Mouse (Mus musculus) telencephalon, adult 2 months (tissue): ENCODE measurements around the gene Slc7a1.
"Not testable (repeated sequence)": the region's sequence is repeated elsewhere in the genome, so short reads cannot be mapped to it uniquely, and the experiment has no call there.

Experiments used
- DNase-seq: peaks from one replicate; pipeline ENCODE4 v3.0.0-alpha.2; 2011; ENCODE audit warnings: low read depth, low spot score

Gene Slc7a1

DNA sequence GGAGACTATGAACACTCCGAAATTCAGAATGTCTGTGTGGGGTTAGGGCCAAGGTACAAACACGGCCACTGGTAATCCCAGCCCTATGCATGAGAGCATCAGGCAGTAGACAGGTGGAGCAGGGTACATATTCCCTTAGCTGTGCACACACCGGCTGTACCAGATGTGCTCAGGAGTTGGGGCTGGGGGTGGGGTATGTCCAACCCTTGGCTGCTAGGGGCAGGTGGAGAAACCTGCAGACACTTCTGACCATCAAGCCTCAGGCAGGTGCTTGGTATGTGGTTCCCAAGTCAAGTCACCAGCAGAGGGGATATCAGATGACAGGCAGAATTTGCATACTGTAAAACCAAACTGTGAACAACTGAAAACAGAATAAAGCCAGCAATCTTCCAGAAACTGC lies 70.7 kb downstream of the Slc7a1 start:
- DNase-seq: no peak

DNA sequence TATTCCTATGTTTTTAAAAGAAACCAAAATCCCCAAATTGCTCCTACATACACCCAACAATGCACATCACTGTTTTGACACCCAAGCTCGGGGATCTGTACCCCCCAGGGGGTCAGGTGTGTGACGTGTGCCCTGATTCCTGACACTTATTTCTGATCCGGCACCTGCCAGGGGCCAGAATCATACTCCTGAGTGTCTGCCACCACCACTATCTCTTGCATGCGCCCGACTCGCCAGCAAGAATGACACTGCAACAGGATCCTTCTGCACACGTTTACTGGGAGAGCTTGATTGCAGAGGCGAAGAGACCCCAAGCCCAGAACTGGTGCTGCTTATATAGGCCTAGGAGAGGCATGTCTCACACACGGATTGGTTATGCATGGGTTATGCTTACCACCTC lies 73.4 kb downstream of the Slc7a1 start:
- not testable (repeated sequence) for DNase-seq

DNA sequence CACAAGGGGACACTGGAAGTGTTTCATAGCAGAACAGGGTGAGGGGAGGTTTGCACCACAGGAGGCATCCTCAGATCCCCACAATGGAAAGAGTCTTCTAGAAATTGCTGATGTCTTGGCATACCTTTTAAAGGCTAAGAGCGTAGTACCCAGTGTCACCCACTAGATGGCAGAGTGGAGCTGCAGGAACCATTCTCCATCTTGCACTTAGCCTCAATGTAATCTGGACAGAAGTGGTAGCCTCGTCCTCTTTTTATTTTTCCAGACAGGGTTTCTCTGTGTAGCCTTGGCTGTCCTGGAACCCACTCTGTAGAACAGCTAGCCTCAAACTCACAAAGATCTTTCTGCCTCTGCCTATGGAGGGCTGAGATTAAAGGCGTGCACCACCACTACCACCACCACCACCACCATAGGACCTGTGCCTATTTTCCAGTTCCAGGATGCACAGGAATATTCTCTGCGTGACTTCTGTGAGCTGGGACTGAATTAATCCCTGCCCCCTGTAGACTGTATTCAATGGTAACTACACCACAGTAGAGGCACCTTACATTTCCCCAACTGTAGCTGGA lies 74.3 kb downstream of the Slc7a1 start:
- peak; percentile 23 for DNase-seq

DNA sequence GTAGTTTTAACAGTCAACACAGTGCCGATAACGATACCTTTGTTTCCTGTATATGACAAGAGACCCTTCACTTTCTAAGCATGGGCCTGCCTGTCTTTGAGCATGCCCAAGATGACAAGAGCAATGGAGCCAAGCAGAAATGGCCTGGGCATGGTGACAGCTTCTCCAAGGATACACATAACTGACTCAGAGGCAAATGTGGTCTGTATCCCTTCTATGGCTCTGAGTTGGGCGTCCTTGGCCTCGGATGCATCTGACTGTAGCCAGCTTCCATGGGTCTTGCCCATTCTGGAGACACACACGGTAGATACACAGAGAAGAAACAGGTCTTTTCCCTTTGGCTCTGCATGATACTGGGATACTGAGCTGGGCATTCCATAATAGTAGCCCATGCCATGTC lies 84.8 kb downstream of the Slc7a1 start:
- no peak for DNase-seq

DNA sequence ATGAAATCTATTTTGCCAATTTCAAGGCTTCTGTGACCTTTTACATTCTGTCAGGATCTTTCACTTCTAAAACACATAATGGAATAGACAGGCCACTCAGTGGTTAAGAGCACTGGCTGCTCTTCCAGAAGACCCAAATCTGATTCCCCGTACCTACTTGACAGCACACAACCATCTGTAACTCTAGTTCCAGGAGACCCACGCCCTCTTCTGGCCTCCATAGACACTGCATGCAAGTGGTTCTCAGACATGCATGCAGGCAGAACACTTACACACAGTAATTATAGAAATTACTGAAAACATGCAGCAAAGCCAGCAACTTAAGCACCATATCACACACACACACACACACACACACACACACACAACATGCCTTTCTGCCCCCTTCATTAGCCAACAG lies 87.3 kb downstream of the Slc7a1 start:
- DNase-seq: no peak

DNA sequence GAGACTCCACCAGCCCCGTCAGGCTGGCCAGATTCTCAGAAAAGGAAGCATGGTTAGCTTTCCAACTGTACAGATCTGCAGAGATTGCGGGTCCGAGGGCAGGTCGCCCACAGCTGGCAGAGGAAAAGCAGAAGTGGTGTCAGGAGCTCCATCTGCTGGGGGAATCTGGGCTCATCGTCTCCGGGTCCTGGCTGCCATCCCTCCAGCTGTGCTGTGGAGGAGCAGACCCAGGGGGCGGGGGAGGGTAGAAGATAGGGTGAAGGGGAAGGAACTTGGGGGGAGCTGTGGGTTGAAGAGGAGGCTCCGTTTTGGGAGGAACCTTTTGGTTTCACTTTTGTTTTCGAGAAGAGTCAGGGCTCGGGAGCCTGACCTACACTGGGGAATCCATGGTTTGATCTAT lies 88.9 kb downstream of the Slc7a1 start:
- DNase-seq: no peak

DNA sequence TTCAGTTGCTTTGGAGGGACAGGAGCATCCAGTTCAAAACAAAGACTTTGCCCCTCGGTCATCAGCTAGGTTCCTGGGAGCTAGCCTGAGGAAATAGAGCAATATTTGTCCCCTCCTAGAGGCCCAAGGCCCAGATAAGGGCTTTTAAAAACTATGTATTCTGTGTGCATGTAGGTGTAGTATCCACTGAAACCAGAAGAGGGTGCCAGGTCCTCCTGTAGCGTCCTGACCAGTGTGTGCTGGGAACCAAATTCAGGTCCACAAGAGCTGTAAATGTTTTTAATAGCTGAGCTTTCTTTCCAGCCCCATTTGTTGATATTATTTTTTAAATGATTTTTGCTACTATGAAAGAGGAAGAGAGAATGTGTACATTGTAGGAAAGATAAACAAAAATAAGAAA lies 95.6 kb downstream of the Slc7a1 start:
- no peak for DNase-seq

DNA sequence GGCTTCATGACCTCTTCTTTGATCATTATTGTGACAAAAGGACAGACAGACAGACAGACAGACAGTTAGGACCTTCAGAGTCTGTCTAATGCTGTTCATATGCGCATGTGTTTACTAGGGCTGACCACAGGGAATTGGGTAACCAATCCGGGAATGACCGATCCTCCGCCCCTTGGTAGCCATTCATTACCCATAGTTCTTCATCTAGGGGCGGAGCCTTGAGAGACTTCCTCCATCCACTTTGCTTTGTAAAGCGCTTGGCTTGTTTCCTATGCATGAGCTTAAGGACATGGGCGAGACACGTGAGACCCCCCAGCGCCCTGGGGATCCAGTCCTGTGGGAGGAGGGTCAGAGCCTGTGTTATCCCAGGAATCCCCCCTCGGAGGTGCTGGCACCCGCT lies 96.7 kb downstream of the Slc7a1 start:
- DNase-seq: no peak

DNA sequence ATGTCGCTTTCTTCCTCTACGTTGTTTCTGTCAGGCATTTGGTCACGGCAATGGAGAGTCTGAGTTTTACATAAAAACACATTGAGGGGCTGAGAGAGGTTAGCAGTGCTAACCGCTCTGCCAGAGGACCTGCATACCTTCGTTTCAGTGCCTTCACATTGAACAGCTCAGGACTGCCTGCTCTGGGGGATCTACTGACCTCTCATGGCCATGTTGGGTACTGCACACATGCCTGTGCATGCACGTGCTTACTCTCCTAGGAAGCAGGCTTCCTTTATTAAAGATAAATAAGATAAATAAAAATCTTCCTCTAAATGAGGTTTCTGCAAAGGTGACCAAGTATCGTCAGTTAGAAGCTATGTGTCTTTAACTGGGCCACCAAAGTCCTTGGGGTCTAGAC lies 106.4 kb downstream of the Slc7a1 start:
- DNase-seq: no peak

DNA sequence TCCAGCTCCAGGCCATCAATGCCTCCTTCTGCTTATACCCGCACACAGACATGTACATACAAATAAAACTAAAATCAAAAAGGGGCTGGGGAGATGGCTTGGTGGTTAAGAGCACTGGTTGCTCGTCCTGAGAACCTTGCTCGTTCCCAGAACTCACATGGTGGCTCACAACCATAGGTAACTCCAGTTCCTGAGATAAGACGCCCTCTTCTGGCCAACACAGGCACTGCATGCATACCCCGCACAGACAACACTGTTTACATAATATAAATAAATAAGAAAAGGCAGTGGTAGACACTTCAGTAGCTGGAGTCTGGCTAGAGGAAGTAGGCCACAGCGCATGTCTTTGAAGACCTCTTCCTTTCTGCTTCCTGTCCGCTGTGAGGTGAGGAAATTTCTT lies 106.8 kb downstream of the Slc7a1 start:
- DNase-seq: no peak

DNA sequence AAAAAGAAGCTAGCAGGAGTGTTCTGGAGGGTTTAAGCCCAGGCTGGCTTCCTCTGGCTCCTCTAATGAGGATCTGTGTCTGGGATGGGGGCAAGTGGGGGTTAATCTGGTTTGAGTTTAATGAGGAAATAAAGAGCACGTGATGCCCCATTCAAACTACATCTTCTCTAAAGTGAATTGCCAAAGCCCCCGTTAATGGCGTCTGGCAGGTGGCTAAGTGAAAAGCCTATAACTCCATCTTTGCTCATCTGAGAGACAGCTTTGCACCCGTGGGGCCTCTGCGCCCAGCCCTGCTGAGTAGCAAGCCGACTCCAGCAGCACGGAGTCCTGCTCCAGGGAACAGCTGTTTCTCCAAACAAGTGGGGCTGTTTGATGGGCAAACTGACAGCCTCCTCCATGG lies 109.8 kb downstream of the Slc7a1 start:
- no peak for DNase-seq

DNA sequence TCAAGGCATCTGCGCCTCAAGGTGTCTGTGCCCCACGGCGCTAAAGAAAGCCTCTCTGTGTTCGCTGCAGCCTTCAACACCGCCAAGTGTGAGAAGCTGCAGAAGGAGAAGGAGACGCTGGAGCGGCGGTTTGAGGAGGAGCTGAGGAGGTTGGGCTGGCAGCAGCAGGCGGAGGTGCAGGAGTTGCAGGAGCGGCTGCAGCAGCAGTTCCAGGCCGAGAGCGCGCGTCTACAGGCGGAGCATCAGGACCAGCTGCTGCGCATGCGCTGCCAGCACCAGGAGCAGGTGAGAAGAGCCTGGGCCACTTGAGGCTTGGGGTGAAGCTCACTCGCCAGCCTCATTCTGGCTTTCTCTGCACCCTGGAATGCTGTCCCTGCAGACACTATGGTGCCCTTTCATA lies 110.9 kb downstream of the Slc7a1 start:
- DNase-seq: no peak

DNA sequence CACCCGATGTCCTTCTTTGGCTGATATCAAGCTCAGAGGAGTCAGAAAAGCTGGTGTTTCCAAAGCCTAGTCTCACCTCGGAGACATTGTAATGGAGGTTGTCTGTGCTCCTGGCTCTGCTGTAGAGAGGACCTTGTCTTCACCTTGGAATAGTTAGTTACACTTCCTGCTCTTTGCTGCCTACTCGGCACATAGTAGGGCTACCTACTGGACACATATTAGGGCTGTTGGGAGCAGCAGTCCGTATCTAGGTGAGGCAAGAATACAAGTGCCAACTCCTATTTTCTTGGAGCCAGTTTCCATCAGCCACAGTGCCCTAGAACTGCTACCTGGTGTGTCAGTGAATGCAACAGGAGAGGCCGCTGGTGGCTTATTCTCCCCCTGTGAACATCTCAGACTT lies 112.2 kb downstream of the Slc7a1 start:
- DNase-seq: no peak

DNA sequence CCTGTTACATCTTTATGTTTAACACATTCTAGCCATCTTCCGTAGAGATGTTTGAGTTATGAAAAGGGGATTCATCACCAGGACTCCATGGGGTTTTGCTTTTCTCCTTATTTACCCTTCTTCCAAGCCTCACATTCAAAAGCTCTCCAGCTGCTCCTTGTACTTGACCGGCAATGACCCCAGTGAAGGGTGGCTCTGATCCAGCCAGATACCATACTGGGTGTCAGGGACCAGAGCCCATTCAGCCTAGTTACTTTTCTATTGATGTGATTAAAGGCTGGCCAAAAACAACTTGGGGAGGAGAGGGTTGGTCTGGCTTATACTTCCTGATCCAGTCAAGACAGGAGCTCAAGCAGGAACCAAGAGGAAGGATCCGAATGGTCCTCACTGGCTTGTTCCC lies 116.1 kb downstream of the Slc7a1 start:
- no peak for DNase-seq

DNA sequence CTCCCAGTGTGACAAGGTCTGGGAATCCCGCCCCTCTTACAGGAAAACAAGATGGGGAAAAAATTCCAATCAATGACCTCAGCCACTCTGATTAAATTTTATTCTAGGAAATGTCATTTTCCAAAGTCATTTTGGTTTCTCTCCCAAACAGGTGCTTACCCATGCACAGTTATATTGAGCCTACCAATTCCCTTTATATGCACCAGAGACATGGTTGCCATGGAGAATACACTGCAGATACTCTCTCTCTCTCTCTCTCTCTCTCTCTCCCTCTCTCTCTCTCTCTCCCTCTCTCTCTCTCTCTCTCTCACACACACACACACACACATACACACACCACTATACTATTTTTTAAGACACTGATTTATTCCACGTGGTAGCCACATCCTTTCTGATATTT lies 116.5 kb downstream of the Slc7a1 start:
- no peak for DNase-seq

DNA sequence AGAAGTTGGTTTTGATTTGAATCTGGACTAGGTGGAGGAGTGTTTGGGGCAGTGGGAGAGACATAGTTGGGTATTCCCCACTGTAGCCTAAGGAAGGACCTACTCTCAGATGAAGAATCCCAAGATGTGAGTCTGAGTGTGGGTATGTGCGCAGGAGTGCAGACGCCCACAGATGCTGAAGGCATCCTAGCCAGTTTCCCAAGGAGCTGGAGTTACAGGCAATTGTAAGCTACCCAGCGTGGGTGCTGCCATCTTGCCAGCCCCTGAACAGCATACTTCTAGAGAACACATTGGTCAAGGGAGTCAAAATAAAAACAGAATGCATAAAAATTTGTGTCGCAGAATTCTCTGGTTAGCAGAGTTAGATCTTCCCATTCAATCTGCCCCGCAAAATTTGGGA lies 117.1 kb downstream of the Slc7a1 start:
- no peak for DNase-seq

DNA sequence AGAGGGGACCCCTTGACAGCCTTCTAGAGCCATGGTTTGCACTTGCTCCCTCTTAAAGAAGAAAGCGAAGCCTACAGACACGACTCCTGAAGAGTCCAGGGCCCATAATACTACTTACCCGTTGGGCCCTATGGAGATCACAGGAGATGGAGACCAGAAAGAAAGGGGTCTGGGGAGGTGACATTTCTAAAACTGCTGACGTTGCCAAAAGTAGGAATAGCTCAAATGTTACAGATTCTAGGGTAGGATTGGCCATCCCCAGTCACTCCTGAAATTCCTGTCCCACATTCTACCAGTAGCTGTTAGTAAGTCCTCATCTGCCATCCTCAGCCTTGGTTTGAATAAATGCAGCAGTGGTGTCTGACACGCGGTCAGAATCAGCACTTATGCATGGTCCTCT lies 117.6 kb downstream of the Slc7a1 start:
- no peak for DNase-seq

DNA sequence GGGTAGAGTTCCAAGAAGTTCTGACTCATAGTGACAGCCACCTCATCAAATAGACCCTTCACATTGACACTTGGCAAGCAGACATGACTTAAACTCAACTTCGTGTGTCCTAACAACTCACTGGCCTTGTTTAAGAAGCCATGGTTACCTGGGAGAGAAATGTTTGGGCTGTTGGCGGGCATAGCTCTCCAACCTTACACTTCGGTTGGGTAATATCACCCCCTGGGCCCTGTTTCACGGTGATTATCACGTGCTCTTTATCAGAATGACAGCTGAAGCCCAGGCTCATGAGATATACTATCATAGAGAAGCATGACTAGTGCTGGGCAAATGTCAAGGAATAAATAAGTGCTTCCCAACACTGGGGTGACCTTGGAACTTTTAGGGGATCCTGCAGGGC lies 119.4 kb downstream of the Slc7a1 start:
- DNase-seq: no peak

DNA sequence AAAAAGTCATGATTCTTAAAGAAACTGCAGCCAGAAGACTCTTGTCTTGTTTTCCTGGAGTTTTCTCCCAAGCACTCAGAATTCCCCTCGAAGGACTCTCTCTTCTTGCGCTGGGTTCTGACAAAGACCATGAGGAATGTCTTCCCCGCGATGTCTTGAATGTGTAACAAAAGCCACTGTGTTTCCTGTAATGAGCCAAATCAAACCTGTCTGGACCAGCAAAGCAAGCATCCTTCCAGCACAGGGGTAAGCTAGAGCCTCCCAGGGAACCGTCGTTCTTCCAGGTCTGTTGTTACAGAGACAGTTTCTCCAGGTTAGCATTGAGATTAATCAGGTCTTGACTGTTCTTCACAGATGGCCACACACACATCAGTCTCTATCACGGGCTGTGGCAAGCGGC lies 121.5 kb downstream of the Slc7a1 start:
- no peak for DNase-seq
